Mouse (Mus musculus): ENCODE results near the gene Syne1. TPM values are rescaled to one million over a fixed set of nuclear protein-coding genes. Genes with fewer than 3 reads are reported as not detected.
"Not testable (repeated sequence)": the region's sequence is repeated elsewhere in the genome, so short reads cannot be mapped to it uniquely, and the experiment has no call there.

Syne1 gene
- polyA plus RNA-seq, 1 experiment from 2014 or later, result 7.8 TPM

- no peaks in the 10 kb centered on the region for H3K36me3 ChIP-seq
Measured at GRCm38 (mm10) chr10:5515330-5515729, 36.0 kb downstream of the Syne1 start.

DNA sequence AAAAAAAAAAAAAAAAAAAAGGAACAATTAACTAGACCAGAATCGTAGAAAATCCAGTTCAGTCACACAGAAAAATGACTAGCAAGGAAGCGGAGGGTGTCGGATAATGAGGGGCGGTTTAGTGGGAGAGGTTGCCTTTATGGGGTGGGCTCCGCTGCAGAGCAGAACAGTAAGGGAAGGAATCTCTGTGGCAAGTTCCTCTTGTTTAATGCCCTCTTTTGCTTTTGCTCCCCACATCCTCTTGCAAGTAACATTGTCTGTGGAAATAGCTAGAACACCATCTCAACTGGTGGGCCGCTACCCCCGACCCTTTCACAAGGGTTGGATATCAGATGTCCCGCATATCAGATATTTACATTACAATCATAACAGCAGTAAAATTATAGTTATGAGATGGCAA is 37.1 kb downstream of the Syne1 start:
- no peaks in the 10 kb centered on the region for H3K9me3 ChIP-seq
- no peak overlapping the region for H3K27ac ChIP-seq
- no peak overlapping the region for H3K4me3 ChIP-seq (replicated peaks)
- H3K36me3 ChIP-seq, result no peaks in the 10 kb centered on the region
- H3K27me3 ChIP-seq (replicated peaks), result no peaks in the 10 kb centered on the region
- H3K9ac ChIP-seq, result no peak overlapping the region
- WGBS, result 87% methylated on average over 8 of the region's 8 CpGs
- no peak for ATAC-seq (ENCODE audit: insufficient read depth, low FRiP score, low read depth)
- no peaks in the 10 kb centered on the region for H3K4me1 ChIP-seq
- no peak overlapping the region for H3K4me2 ChIP-seq

More at GRCm38 (mm10) chr10:5515330-5515729, 36.0 kb downstream of the Syne1 start:
- H3K4me1 ChIP-seq, result no peaks in the 10 kb centered on the region
- no peak for ATAC-seq (ENCODE audit: insufficient read depth, low FRiP score, low read depth)
- no peaks in the 10 kb centered on the region for H3K27me3 ChIP-seq (replicated peaks)
- no peak overlapping the region for H3K4me2 ChIP-seq
- H3K9me3 ChIP-seq, result no peaks in the 10 kb centered on the region
- H3K4me3 ChIP-seq (replicated peaks), result no peak overlapping the region
- no peak overlapping the region for H3K27ac ChIP-seq
- H3K9ac ChIP-seq, result no peak overlapping the region
- 8% methylated on average over 3 of the region's 3 CpGs for WGBS

DNA sequence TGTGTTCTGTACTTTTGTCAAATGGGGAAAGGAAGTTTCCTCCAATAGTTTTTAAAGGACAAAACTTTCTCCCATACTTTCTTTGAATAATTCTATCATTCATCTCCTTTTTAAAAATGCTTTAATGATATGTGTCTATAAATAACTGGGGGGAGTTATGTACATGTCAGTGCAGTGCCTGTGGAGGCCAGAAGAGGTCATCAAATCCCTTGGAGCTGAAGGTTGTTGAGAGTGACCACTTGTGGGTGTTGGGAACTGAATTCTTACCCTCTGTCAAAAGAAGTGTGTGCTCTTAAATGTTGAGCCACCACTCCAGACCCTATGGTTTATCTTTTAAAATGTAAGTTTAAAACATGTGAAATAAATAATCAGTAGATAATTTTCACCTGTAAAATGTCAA is 39.0 kb downstream of the Syne1 start:
- no peak overlapping the region for H3K9ac ChIP-seq

DNA sequence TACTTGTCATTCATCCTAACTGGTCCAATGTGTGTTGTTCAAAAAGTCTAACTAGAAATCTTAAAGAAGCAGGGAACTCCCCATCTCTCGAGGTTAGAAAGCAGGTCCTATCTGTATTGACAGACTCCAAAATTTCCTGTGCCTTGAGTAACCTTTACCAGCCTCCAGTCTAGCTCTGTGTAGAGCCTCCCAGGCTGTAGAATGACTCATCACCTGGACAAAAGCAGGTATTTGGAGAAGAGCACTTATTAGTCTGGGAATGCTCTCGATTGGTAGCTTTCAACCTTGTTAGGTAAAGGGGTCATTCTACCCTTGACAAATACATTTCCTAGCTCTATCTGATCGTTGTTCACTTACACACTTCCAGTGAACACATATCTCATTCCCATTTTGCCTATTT is 39.9 kb downstream of the Syne1 start:
- no peaks in the 10 kb centered on the region for H3K36me3 ChIP-seq
- no peak overlapping the region for H3K4me2 ChIP-seq
- WGBS, result 57% methylated on average over 3 of the region's 3 CpGs
- no peak overlapping the region for H3K9ac ChIP-seq
- H3K4me3 ChIP-seq (replicated peaks), result no peak overlapping the region
- no peak overlapping the region for H3K27ac ChIP-seq
- H3K9me3 ChIP-seq, result no peaks in the 10 kb centered on the region
- ATAC-seq (ENCODE audit: insufficient read depth, low FRiP score, low read depth), result no peak
- H3K4me1 ChIP-seq, result no peaks in the 10 kb centered on the region
- H3K27me3 ChIP-seq (replicated peaks), result no peaks in the 10 kb centered on the region

More for the DNA sequence above, 39.0 kb downstream of the Syne1 start:
- no peak for ATAC-seq (ENCODE audit: insufficient read depth, low FRiP score, low read depth)
- no peak overlapping the region for H3K27ac ChIP-seq
- H3K4me1 ChIP-seq, result no peaks in the 10 kb centered on the region
- H3K9me3 ChIP-seq, result no peaks in the 10 kb centered on the region
- H3K27me3 ChIP-seq (replicated peaks), result no peaks in the 10 kb centered on the region
- H3K36me3 ChIP-seq, result no peaks in the 10 kb centered on the region
- no peak overlapping the region for H3K4me3 ChIP-seq (replicated peaks)
- no peak overlapping the region for H3K4me2 ChIP-seq

GRCm38 (mm10) chr10:5507478-5507877 is 43.8 kb downstream of the Syne1 start:
- no peaks in the 10 kb centered on the region for H3K4me1 ChIP-seq
- no peak overlapping the region for H3K9ac ChIP-seq
- H3K27ac ChIP-seq, result no peak overlapping the region
- H3K9me3 ChIP-seq, result no peaks in the 10 kb centered on the region
- WGBS, result 78% methylated on average over 2 of the region's 2 CpGs
- no peak for ATAC-seq (ENCODE audit: insufficient read depth, low FRiP score, low read depth)
- H3K4me3 ChIP-seq (replicated peaks), result no peak overlapping the region
- H3K36me3 ChIP-seq, result no peaks in the 10 kb centered on the region
- H3K27me3 ChIP-seq (replicated peaks), result no peaks in the 10 kb centered on the region
- no peak overlapping the region for H3K4me2 ChIP-seq

DNA sequence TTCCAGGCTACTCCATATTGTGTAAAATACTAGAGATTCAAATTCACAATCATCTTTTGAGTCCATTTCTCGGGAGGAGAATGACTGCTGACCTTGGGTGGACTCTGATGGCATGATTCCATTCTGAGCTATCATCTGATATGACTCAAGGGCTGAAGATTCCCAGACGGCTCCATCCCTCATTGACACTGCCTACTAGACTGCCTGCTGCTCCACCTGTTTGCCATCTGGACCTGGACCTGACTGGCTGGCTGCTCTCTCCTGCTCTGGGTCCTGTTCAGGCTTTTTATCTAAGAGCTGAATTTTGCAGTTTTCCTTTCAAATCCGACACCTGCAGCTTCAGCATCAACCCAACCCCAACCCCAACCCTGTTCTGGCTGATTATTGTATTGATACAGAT is 46.5 kb downstream of the Syne1 start:
- no peak overlapping the region for H3K9ac ChIP-seq
- no peak overlapping the region for H3K4me2 ChIP-seq
- no peaks in the 10 kb centered on the region for H3K36me3 ChIP-seq
- no peaks in the 10 kb centered on the region for H3K27me3 ChIP-seq (replicated peaks)
- 58% methylated on average over 3 of the region's 3 CpGs for WGBS
- no peak overlapping the region for H3K27ac ChIP-seq
- ATAC-seq (ENCODE audit: insufficient read depth, low FRiP score, low read depth), result no peak
- no peak overlapping the region for H3K4me3 ChIP-seq (replicated peaks)
- H3K4me1 ChIP-seq, result no peaks in the 10 kb centered on the region
- no peaks in the 10 kb centered on the region for H3K9me3 ChIP-seq

DNA sequence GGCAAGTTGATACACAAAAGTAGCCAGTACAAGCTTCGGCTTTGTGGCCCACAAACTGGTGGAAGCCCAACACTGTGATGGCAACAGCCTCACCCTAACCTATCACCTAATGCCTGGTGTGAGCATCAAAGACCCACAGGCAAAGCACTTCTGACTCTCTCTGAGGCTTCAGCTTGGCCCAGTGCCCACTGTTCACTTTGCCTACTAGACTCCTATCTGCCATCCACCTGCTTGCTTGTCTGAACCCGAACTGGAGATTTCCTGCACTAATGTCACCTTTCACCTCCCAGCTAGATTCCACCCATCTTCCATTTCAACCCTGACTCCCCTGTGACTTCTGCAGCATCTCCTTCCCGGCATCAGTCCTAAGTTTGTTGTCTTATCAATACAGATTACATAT is 47.4 kb downstream of the Syne1 start:
- no peak for ATAC-seq (ENCODE audit: insufficient read depth, low FRiP score, low read depth)
- H3K4me1 ChIP-seq, result no peaks in the 10 kb centered on the region
- H3K4me2 ChIP-seq, result no peak overlapping the region
- H3K27me3 ChIP-seq (replicated peaks), result no peaks in the 10 kb centered on the region
- H3K36me3 ChIP-seq, result no peaks in the 10 kb centered on the region
- no peak overlapping the region for H3K9ac ChIP-seq
- no peaks in the 10 kb centered on the region for H3K9me3 ChIP-seq
- WGBS, result 73% methylated on average over 3 of the region's 3 CpGs
- no peak overlapping the region for H3K4me3 ChIP-seq (replicated peaks)
- no peak overlapping the region for H3K27ac ChIP-seq

GRCm38 (mm10) chr10:5499684-5500369 is 51.5 kb downstream of the Syne1 start:
- not testable (repeated sequence) for H3K4me2 ChIP-seq; H3K27me3 ChIP-seq (replicated peaks); H3K4me3 ChIP-seq (replicated peaks); H3K36me3 ChIP-seq; H3K9me3 ChIP-seq; H3K27ac ChIP-seq; ATAC-seq (ENCODE audit: insufficient read depth, low FRiP score, low read depth); H3K9ac ChIP-seq; H3K4me1 ChIP-seq
- 85% methylated on average over 6 of the region's 6 CpGs for WGBS

DNA sequence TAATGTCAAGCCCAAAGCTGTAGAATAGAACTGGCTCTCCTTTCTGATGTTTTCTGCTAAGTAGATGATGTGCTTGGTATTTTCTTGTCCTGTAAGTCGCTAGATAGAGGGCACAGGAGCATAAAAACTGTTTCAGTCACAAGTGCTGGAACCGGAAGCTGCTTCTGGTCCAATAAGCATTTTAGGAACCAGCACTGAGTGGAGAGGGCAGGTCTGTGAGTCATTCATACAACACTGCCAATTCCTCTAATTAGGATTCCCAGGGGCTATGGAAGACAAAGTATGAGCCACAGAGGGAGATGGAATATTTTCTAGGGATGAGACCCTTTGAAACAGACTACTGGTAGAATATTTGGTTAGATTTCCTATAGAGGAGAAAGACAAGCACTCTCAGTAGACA is 53.4 kb downstream of the Syne1 start:
- Histone ChIP-seq H3K4me3 (replicated peaks) (no peak overlapping the region), H3K9me3 (no peaks in the 10 kb centered on the region), H3K4me2 (no peak overlapping the region), H3K36me3 (no peaks in the 10 kb centered on the region), H3K9ac (no peak overlapping the region), H3K4me1 (no peaks in the 10 kb centered on the region), H3K27me3 (replicated peaks) (no peaks in the 10 kb centered on the region), H3K27ac (no peak overlapping the region)
- 77% methylated on average over 2 of the region's 2 CpGs for WGBS
- no peak for ATAC-seq (ENCODE audit: insufficient read depth, low FRiP score, low read depth)

GRCm38 (mm10) chr10:5491050-5491449 is 60.2 kb downstream of the Syne1 start:
- H3K27ac ChIP-seq, result no peak overlapping the region
- WGBS, result 87% methylated on average over 9 of the region's 9 CpGs

GRCm38 (mm10) chr10:5490029-5490428 is 61.3 kb downstream of the Syne1 start:
- H3K9ac ChIP-seq, result no peak overlapping the region
- H3K4me2 ChIP-seq, result no peak overlapping the region
- H3K27me3 ChIP-seq (replicated peaks), result no peaks in the 10 kb centered on the region
- ATAC-seq (ENCODE audit: insufficient read depth, low FRiP score, low read depth), result no peak
- no peaks in the 10 kb centered on the region for H3K4me1 ChIP-seq
- no peak overlapping the region for H3K27ac ChIP-seq
- 59% methylated on average over 6 of the region's 6 CpGs for WGBS
- no peaks in the 10 kb centered on the region for H3K9me3 ChIP-seq
- no peaks in the 10 kb centered on the region for H3K36me3 ChIP-seq
- H3K4me3 ChIP-seq (replicated peaks), result no peak overlapping the region

More at GRCm38 (mm10) chr10:5491050-5491449, 60.2 kb downstream of the Syne1 start:
- Histone ChIP-seq H3K9me3 (no peaks in the 10 kb centered on the region), H3K27me3 (replicated peaks) (no peaks in the 10 kb centered on the region), H3K36me3 (no peaks in the 10 kb centered on the region), H3K4me1 (no peaks in the 10 kb centered on the region), H3K4me3 (replicated peaks) (no peak overlapping the region), H3K9ac (no peak overlapping the region), H3K4me2 (no peak overlapping the region)
- no peak for ATAC-seq (ENCODE audit: insufficient read depth, low FRiP score, low read depth)

GRCm38 (mm10) chr10:5488097-5488496 is 63.2 kb downstream of the Syne1 start:
- H3K9me3 ChIP-seq, result no peaks in the 10 kb centered on the region
- no peak overlapping the region for H3K9ac ChIP-seq
- H3K27ac ChIP-seq, result no peak overlapping the region
- ATAC-seq (ENCODE audit: insufficient read depth, low FRiP score, low read depth), result no peak
- no peaks in the 10 kb centered on the region for H3K36me3 ChIP-seq
- no peaks in the 10 kb centered on the region for H3K4me1 ChIP-seq
- WGBS, result 37% methylated on average over 5 of the region's 5 CpGs
- no peak overlapping the region for H3K4me2 ChIP-seq
- no peaks in the 10 kb centered on the region for H3K27me3 ChIP-seq (replicated peaks)
- H3K4me3 ChIP-seq (replicated peaks), result no peak overlapping the region
